Mouse (Mus musculus) testis, adult 2 months (tissue): ENCODE measurements around the gene Il2rb. TPM values are rescaled to one million over a fixed set of nuclear protein-coding genes. Genes with fewer than 3 reads are reported as not detected.

Source experiments
- H3K27ac ChIP-seq: fragments of 200-500 bp; 2 replicates; pipeline ENCODE4 v1.5.1; 2012; ENCODE audit warnings: low read depth, low read length; ENCODE audit not compliant: control insufficient read depth, insufficient read depth
- H3K27me3 ChIP-seq: fragments of 200-500 bp; 2 replicates; pipeline ENCODE4 v1.6.1; 2012; ENCODE audit warnings: mild to moderate bottlenecking, low read length, moderate library complexity; ENCODE audit not compliant: control insufficient read depth, insufficient read depth
- H3K36me3 ChIP-seq: fragments of 200-500 bp; 2 replicates; pipeline ENCODE4 v1.6.1; 2012; ENCODE audit warnings: mild to moderate bottlenecking, low read length; ENCODE audit not compliant: control insufficient read depth, insufficient read depth
- H3K4me1 ChIP-seq: fragments of 200-500 bp; 2 replicates; pipeline ENCODE4 v1.6.1; 2012; ENCODE audit warnings: low read length; ENCODE audit not compliant: control insufficient read depth, insufficient read depth
- H3K4me3 ChIP-seq: fragments of 200-500 bp; 2 replicates; pipeline ENCODE4 v1.5.1; 2012; ENCODE audit warnings: low read depth, mild to moderate bottlenecking, low read length, moderate library complexity, mixed read lengths; ENCODE audit not compliant: control insufficient read depth
- CTCF ChIP-seq: fragments of 200-500 bp; IDR thresholded peaks from 2 replicates; pipeline ENCODE4 v1.5.1; 2012; ENCODE audit warnings: low read depth, mild to moderate bottlenecking, inconsistent platforms, low read length, moderate library complexity; ENCODE audit not compliant: control insufficient read depth, insufficient read depth, insufficient replicate concordance
- POLR2A ChIP-seq: fragments of 200-500 bp; IDR thresholded peaks from 2 replicates; pipeline ENCODE4 v1.6.1; 2012; ENCODE audit warnings: low read depth, mild to moderate bottlenecking, inconsistent platforms, low read length, moderate library complexity; ENCODE audit not compliant: control insufficient read depth
- polyA plus RNA-seq: library from polyadenylated mRNA; depleted of rRNA; stranded (reverse); fragments of >200 nt; gene quantifications from 2 replicates; pipeline ENCODE4 v1.2.3, GENCODE M21; 2012

Il2rb gene
- polyA plus RNA-seq, 1 experiment, result 0.47 TPM

DNA sequence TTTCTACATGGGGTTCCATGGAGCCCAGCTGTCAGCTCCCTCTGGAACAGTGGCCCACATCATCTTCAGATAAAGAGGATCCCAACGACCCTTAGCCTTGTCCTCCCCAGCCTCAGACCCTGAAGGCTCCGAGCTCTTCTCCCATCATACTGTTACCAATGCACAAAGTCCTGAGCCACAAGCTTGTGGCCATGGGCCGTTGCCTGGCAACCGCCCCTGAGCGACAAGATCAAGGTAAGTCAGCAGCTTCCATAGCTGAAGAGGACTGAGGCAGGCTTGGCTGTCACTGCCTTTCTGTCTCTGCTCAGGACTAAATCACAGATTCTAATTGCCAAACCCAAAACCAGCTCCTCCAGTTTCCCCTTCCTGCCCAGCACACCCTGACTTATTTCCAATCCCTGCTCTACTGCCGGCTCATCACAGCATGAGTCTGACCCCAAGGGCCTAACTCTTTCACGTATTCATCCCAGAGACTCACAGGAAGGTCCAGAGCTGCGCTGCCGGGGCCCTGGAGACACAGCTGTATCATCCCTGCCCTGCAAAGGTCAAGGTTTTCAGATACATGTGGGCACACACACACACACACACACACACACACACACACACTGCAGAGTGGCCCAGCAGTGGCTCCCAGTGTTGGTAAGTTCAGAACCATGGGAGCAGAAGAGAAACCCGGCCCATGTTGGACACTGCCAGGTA, 40.8 kb upstream of the Il2rb start:
- Histone ChIP-seq H3K4me1 (peaks cover 5% of the 10 kb centered on the region), H3K36me3 (no peaks in the 10 kb centered on the region), H3K27ac (no peak overlapping the region), H3K4me3 (no peak overlapping the region), H3K27me3 (no peaks in the 10 kb centered on the region)
- TF ChIP-seq CTCF, result no peak
- TF ChIP-seq POLR2A, result no peak

DNA sequence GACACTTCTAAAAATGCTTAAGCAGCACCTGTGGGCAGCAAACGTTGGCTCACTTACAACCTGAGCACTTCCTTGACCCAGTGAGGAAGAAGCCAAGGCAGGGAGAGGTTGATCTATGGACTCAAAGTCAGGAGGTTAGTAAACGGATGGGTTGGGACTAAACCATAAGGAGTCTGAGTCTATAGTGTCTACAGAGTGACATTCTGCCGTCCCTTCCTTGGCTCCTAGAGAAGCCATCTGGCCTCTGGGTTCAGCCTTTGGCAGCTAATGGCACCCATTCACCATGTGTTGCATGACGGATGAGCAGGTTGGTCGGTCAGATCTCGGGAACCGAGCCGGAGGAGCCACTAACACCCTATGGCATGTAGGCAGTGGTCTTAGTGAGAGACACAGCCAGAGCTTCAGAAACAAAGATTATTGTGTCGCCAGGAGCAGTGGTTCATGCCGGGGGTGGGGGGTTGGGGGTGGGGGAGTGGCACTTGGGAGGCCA, 38.3 kb upstream of the Il2rb start:
- H3K4me3 ChIP-seq, result no peak overlapping the region
- H3K27ac ChIP-seq, result no peak overlapping the region
- H3K27me3 ChIP-seq, result no peaks in the 10 kb centered on the region
- peaks cover 9% of the 10 kb centered on the region for H3K4me1 ChIP-seq
- H3K36me3 ChIP-seq, result no peaks in the 10 kb centered on the region
- TF ChIP-seq POLR2A (no peak), CTCF (no peak)

DNA sequence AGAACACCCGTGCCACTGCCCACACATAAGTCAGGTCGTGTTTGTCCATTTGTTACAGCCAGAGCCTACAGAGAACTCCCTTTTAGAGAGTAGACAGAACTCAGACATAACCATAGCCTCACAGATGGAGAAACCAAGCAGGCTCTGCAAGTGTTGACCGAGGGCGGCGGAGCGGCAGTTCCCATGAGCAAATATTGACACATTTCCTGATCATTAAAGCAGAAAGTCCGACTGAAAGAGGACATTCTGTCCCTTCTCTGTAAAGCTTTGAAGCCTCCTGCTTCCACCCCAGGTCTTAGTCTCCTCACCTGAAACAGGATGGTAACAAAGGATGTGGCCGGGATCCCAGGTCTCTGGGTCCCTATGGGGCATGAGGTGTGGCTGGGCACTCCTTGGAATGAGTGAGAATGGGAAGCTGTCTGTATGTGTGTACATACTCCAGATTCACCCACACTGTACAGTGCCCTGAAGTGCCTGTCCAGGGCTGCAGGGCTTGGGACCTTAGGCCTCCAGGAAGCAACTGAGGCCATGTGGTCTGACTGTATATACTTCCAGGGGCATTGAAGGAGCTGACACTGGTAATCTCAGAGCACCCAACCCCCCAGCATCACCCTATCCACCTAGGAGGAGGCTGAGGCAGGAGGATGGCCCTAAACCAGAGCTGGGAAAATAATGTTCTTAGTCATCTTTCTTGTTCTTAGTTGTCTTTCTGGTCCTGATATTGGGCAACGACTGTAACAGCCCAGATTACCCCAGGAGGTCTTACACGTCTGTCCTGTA, 37.7 kb upstream of the Il2rb start:
- H3K27me3 ChIP-seq, result no peaks in the 10 kb centered on the region
- H3K4me3 ChIP-seq, result no peak overlapping the region
- peaks cover 9% of the 10 kb centered on the region for H3K4me1 ChIP-seq
- H3K36me3 ChIP-seq, result no peaks in the 10 kb centered on the region
- no peak overlapping the region for H3K27ac ChIP-seq
- TF ChIP-seq CTCF (no peak), POLR2A (no peak)

DNA sequence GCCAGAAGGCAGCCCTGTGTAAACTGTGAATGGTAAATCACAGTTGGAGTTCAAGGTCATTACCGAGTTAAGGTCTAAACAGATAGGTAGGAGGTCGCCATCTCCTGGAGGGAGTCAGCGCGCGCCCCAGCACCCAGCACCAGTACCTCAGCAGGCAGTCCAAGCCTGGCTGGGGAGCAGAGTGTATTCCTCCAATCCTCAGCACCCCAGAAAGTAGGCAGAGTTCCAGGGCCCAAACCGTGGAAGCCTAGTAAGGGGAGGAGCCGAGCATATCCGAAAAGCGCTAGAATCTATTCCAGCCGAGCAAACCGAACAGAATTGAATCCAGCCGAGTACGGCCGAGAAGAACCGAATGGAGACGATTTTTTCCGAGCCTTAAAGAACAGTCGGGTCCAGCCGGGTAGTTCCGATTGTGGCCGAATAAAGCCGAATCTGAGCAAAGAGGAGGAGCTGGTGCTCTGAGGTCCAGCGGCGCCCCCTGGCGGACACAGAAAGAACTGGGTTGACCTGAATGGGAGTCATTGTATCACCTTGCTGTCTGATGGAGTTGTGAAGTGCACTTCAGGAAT, 36.9 kb upstream of the Il2rb start:
- TF ChIP-seq POLR2A, result 0 out of 2 replicates have a peak, but pooled peaks have one; percentile 11
- peak; percentile 96 for TF ChIP-seq CTCF
- H3K27ac ChIP-seq, result peak overlapping the region; percentile 92
- H3K4me1 ChIP-seq, result peaks cover 9% of the 10 kb centered on the region
- no peaks in the 10 kb centered on the region for H3K36me3 ChIP-seq
- H3K27me3 ChIP-seq, result no peaks in the 10 kb centered on the region
- H3K4me3 ChIP-seq, result peak overlapping the region; percentile 8; the same call in 1 of the 2 replicates

DNA sequence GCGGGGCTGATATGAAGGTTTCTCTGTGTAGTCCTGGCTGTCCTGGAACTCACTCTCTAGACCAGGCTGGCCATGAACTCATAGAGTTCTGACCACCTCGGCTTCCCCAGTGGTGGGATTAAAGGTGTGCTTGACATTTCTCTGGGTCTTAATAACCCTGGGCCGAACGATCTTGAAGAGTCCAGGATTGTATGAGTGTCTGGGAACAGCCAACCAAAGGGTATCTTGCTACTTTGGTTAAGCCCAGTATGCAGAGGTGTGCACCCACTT, 36.3 kb upstream of the Il2rb start:
- H3K27me3 ChIP-seq, result no peaks in the 10 kb centered on the region
- H3K4me3 ChIP-seq, result no peak overlapping the region
- H3K4me1 ChIP-seq, result peaks cover 9% of the 10 kb centered on the region
- H3K27ac ChIP-seq, result peak overlapping the region; percentile 92
- no peaks in the 10 kb centered on the region for H3K36me3 ChIP-seq
- no peak for TF ChIP-seq POLR2A
- TF ChIP-seq CTCF, result no peak

DNA sequence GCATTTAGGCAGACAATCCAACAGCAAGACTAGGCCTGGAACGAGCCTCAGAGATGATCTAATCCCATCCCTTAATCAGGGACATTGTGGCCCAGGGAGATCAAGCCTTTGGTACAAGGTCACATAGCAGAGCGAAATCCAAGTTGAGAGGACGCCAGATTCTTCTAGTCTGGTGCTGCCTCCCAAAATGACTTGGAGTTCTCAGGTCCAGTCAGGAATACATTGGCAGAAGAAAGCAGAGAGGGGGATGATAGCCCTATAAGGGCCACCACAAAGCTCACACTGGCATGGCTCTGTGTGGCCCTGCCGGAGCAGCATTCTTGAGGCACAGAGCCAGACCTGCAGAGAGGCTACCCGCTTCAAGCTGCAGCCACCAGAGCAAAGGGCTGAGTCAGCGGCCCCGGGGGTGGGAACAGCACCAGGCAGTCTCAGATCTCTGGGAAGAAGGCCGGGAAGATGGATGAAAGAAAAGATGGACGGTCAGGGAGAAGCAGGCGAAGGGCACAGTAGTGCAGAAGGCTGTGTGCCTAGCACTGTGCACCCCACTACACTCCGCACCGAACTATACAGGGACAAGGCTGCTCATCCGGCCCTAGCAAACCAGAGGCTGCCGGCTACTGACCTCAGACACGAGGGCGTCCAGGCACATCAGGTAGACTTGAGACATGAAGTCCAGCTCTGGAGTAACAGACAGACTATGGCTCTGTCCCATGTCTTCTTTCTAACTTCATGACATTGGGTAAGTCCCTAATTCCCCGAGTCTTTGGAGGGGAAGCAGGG, 35.8 kb upstream of the Il2rb start, which contains the start of gene C1qtnf6:
C1qtnf6 (minus strand) TSS at position 746 of the 780 bp plus-strand sequence.
- H3K27ac ChIP-seq, result peak within 1 kb of the TSS; percentile 92
- peak within 1 kb of the TSS; percentile 10 for H3K4me3 ChIP-seq
- H3K36me3 ChIP-seq, result no peaks in the 10 kb centered on the region
- no peaks in the 10 kb centered on the region for H3K27me3 ChIP-seq
- H3K4me1 ChIP-seq, result peaks cover 9% of the 10 kb centered on the region
- TF ChIP-seq CTCF, result no peak
- no peak for TF ChIP-seq POLR2A
